Mouse (Mus musculus) cerebral cortex, adult 2 months (tissue): ENCODE results near the gene Gpr107.

Source experiments
- WGBS: fragments of 180-500 bp; shearing (Covaris S2); methylation state at CpG from one replicate; pipeline ENCODE4 v1.1.7; 2018; 5-methylcytosine and 5-hydroxymethylcytosine counted together

Gpr107 gene

DNA sequence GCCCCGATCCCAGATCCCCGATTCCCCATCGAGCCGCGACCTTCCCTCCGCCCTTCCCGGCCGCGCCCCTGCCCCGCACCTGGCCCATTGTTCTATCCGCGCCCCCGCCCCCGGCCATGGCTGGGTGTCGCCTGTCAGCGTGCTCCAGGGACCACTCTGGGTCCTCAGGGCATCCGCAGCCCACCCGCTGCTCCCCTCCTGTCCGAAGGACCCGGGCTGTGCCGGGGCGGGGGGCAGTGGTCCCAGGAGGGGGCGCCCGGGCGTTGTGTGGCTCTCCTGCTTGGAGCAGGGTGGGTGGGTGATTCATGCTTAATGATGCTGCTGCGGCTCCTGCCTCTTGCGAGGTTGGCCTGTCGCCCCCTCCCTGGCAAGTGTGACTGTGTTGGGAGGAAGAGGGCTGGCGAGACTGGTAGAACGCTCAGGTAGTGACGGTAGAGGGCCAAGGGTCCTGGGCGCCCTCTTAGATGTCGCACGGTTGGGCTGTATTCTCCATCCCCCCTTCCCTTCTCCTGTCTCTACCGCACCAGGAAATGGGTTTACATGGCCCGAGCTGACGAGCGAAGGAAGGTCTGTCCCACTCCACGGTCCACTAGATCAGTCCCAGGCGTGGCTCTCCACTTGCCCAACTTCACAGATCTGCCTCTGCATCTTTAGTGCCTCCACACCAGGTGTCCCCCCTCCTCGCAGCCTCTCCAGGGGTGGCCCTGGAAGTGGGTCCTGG, 94.3 kb downstream of the Gpr107 start:
- 2% methylated on average over 35 of the region's 41 CpGs for WGBS

DNA sequence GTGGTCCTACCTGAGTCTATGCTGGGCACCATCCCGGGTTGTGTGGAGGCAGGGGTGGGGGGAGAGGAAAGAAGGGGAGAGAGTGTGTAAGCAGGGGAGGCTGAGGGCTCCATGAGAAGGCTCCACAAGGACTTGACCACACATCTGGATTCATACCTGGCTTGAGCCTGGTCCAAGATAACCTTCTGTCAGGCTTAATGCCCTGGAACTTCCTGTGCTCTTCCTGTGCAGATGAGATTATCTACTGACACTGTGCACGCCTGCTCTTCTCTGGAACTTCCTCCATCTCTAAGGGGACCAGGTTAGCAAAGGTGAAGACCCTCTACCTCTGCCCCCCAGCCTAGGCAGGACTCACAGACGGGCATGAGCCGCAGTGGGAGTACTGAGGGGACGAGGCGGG, 96.7 kb downstream of the Gpr107 start:
- WGBS, result 90% methylated on average over 6 of the region's 6 CpGs

DNA sequence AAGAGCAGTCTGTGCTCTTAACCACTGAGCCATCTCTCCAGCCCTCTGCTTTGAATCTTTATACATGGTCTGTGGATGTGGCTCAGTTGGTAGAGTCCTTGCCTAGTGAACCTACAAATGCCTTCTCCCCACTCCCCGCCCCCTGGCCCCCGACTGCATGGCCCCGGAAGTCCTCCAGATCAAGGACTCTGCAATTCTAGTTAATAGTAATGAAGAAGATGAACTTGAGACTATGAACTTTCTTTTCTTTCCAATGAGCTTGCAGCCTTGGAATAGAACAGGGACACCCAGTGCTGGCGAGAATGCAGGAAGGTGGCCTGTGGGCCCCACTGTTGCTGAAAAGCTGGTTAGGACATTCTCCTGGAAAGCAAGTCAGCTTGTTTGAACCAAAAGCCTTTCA, 100.1 kb downstream of the Gpr107 start:
- 96% methylated on average over 4 of the region's 4 CpGs for WGBS

DNA sequence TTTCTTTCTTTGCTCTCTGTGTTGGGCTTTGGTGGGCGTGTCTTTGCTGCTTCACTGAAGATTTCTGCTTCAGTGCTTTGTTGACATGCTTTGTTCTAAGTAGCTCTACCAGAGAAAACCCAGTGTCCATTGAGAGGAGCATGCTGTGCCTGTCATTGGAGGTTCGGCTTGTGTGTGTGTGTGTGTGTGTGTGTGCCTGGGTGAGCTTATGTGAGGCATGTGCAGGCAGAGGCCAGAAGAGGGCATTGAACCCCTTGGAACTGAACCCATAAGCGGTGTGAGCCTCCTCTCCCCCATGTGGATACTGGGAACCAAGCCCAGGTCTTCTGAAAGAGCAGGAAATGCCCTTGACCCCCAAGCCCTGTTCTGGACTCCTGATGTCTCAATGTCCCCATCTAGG, 101.3 kb downstream of the Gpr107 start:
- 59% methylated on average over 3 of the region's 3 CpGs for WGBS

DNA sequence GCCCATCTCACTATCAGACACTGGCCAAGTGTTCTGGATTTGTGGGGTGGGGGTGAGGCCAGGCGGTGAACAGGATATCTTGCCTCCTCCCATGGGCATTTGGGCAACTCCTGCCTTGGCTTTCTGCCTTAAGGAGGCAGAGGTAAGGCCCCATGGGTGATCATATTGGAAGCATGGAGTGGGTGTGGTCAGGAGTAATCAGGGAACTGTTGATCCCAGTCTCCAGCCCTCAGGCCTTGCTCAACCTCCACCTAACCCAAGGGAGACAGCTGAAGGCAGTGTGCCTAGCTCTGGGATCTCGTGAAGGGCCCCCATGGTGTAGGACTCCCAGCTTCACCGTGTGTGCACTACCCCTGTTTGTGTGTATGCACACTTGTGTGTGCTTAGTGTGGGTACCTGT, 102.7 kb downstream of the Gpr107 start:
- WGBS, result 87% methylated on average over 3 of the region's 3 CpGs

DNA sequence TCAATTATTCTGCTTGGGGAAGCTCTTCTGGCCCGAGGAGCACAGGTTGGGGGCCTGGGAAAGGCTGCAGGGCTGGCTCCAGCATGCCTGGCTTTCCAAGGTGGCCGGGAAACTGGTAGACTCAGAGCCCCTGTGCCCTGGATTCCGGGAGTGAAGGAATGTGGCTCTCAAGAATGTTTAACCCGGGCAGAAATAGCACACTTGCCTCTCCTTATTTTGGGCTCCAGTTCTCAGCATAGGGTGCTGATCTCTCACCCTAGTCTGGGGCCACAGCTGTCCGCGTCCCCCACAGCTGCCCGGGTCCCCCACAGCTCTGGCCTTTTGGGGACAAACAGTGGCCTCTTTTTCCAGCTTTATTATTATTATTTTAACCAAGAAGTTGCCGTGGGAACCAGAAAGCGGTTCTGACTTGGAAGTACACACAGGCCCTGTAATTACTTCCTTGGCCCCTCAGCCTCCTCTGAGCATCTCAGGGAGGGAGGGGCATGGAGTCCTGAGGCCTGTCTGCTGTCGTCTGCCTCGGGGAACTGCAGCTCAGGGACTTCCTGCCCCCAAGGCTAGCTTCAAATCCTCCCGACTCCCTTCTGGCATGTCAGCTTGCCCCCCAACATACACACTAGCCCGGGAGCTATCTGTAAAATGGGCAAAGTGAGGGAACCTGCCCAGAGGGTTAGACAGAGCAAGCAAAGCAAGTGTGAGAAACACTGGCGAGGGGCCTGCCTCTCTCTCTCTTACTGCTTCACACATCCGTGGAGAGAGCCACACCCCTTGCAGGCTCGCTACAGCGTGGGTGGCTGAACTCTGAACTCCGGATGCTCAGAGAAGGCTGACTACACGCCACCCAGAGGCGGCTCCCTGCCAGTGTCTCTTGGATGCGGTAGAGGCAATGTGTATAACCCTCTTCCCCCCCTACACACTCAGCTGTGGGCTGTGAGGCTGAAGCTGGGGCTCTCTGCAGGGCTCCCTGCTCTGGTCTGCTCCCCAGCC, 104.1 kb downstream of the Gpr107 start:
- 17% methylated on average over 21 of the region's 21 CpGs for WGBS

DNA sequence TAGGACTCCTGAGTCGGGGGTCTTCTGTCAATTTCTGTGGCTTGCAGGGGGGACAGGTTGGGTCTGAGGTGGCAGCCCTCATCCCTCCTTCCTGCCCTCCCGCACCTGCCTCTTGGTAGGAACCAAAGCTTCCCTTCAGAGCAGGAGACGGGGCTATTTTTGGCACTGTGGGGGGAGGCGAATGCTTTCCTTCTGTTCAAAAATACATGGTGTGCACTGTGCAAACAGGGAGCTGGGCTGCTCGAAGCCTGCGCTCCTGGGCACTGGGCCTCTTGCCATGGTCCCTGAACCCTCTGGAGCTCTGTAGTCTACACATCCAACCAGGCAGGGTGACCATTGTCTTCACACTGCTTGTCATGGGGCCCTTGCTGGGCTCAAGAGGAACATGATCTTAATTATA, 105.0 kb downstream of the Gpr107 start:
- 9% methylated on average over 6 of the region's 6 CpGs for WGBS

DNA sequence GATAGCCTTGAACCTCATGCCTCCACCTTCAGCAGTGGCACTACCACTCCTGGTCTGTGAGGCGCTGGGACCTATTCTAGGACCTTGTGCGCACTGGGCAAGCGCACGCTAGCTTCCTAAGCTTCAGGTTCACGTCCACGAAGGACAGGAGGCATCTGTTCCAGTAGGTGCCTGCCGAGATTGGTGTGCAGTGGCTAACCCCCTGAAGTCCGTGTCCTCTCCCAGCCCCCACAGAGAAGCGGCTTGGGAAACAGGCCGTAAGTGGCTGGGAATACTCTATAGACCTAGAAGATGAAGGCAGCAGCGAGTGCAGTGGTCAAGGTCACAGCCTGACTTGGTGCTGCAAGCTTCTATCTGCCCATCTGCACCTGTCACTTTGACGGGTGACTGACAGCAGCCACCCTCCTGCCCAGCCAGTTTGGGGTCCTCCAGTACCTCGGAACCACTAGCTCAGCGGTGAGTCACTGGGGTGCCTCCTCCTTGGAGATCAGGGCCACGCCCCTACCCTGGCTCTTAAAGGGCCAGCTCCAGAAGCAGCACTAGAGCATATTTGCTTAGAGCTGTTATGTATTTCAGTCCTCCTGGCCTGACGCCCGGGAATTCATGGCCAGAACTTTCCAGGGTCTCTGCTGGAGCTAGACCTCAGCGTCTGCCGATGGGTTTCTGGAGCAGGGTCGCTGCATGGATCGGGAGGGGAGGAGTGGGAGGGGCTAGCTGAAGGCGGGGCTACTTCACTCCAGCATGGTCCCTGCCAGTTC, 106.7 kb downstream of the Gpr107 start:
- WGBS, result 11% methylated on average over 22 of the region's 22 CpGs

DNA sequence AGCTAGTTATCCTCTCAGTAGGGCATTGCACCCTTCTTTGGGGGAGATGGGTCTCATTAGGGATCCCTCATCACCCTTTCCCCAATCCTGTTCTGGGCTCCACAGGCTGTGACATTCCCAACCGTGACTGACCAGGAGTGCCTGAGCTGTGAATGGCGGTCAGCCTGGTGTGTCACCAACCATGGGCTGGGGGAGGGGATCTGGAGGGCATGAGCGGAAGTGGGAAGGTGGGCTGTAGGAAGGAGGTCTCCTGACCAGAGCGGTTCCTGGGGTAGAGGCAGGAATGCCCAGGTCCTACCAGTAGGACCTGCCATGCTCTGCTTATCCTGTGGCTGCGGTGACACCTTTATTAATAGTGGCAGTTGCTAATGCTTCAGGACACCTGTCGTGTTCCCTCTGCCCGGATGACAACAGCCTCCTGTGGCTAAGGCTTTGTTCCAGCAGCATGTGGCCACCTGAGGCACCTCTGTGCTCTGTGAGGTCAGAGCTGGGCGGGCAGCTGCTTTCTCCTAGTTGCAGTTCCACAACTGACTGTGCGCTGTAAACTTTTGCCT, 107.3 kb downstream of the Gpr107 start:
- WGBS, result 44% methylated on average over 9 of the region's 9 CpGs

DNA sequence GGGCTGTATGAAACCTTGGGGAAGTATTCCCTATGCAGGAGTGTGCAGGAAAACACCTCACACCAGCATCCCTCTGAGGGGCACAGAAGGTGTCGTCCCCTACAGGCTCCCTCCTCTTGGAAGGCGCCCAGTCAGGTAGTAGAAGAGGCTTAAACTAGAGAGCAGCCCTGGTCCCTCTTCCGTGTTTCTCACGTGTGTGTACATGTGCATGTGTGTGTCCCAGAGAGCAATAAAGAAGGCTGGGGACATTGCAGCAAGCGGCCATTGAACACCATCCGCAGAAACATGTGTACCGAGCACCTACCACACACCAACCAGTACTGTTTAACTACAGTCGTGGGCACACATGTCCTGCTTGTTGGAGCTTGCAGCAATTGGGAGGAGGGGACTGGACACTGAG, 108.4 kb downstream of the Gpr107 start:
- WGBS, result 75% methylated on average over 8 of the region's 8 CpGs

DNA sequence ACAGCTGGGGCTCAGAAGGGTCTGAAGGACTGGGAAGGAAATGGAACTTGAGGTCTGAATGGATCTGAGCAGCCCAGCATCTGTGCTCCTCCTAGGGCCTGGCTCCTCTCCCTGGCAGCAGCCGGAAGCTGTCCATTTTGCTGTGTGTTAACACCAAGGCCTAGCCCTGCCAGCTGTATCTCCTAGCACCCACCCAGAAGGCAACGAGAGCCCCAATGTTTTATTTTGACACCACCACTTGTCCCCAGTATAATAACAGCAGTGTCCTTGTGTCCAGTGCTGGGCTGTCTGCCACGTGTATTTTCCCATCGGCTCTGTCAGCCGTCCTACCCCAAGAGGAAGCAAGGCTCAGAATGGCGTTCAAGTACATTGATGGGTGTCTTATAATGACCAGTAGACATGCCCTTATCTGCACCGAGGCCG, 110.9 kb downstream of the Gpr107 start:
- 32% methylated on average over 8 of the region's 8 CpGs for WGBS

DNA sequence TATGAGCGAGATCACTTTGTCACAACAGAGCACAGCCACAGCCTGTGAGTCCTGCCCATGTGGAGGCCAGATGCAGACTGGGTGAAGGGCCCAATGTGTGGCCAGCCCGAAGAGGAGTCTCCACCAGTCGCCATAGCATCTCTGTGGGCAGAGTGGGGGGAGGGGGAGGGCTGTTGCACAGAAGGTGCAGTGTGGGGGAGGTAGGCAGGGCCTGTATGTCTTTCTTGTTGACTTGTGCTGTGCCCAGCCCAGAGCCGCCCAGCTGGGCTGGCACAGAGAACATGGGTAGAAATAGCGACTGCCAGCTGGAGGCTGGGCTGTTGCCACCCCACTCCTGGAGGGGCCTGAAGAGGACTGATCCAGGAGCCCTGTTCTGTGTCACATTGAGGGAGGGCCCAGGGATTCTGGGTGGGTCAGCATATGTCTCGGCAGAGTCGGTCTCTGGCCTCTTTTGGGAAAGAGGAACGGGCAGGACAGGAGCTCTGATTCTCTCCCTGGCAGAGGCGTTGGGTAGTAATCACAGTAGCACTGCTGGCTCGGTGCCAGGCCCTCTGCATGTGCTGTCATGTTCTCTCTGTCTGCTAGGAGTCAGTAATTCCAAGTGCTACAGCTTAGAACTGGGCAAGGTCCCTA, 111.7 kb downstream of the Gpr107 start:
- WGBS, result 15% methylated on average over 10 of the region's 10 CpGs

DNA sequence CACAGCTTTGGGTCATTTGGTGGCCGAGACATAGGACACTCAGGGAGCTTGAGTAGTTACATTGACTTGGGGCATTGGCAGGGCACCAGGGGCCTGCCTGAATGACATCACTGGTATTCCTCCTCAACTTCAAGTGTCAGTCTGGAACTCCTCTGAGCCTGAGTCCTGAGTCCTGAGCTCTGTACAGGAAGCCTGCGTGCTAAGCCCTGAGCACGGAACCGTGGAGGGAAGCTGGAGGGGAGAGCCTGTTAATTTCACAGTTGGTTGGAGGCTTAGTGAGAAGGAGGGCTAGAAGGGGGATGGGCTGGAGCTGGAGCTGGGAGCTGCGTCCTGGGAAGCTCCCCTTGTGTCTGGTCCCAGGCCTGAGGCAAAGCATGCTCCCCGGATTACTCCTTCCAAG, 115.3 kb downstream of the Gpr107 start:
- WGBS, result 31% methylated on average over 6 of the region's 6 CpGs
